Mouse (Mus musculus) lung, embryonic 14.5 days (tissue): ENCODE measurements around the gene H2-Ob. TPM values are rescaled to one million over a fixed set of nuclear protein-coding genes. Genes with fewer than 3 reads are reported as not detected.

Experiments
- ATAC-seq: fragments of 200-750 bp; cut with Nextera tagmentation; 2 replicates; pipeline ENCODE4 v1.8.0; 2017; ENCODE audit warnings: mild to moderate bottlenecking, moderate TSS enrichment, moderate library complexity; ENCODE audit not compliant: insufficient read depth
- DNase-seq: peaks from one replicate; pipeline ENCODE4 v3.0.0-alpha.2; 2015
- H3K27ac ChIP-seq: fragments of 300-500 bp; sonication (generic); 2 replicates; pipeline ENCODE4 v1.5.1; 2014; ENCODE audit warnings: low read depth, mild to moderate bottlenecking, moderate library complexity
- H3K27me3 ChIP-seq: fragments of 300-500 bp; sonication (generic); 2 replicates; pipeline ENCODE4 v1.6.1; 2014; ENCODE audit warnings: low read length, control low read depth; ENCODE audit not compliant: insufficient read depth
- H3K36me3 ChIP-seq: fragments of 300-500 bp; sonication (generic); 2 replicates; pipeline ENCODE4 v1.6.1; 2014; ENCODE audit warnings: control low read depth; ENCODE audit not compliant: insufficient read depth
- H3K4me1 ChIP-seq: fragments of 300-500 bp; sonication (generic); 2 replicates; pipeline ENCODE4 v1.6.1; 2014; ENCODE audit warnings: antibody characterized with exemption, control low read depth; ENCODE audit not compliant: insufficient read depth
- H3K4me2 ChIP-seq: fragments of 300-500 bp; sonication (generic); 2 replicates; pipeline ENCODE4 v1.6.1; 2014; ENCODE audit warnings: mild to moderate bottlenecking
- H3K4me3 ChIP-seq: fragments of 300-500 bp; sonication (generic); 2 replicates; pipeline ENCODE4 v1.5.1; 2014; ENCODE audit warnings: low read depth, low read length
- H3K9ac ChIP-seq: fragments of 300-500 bp; sonication (generic); 2 replicates; pipeline ENCODE4 v1.6.1; 2014
- H3K9me3 ChIP-seq: fragments of 300-500 bp; sonication (generic); 2 replicates; pipeline ENCODE4 v1.6.1; 2016; ENCODE audit warnings: low read depth, low read length, control low read depth
- CTCF ChIP-seq: IDR thresholded peaks from 2 replicates; pipeline ENCODE4 v1.5.1; 2016; ENCODE audit warnings: antibody characterized with exemption, low read depth
- WGBS: fragments of 180-500 bp; shearing (Covaris S2); extraction: QIAGEN DNeasy Blood & Tissue Kit; methylation state at CpG from one replicate; pipeline ENCODE4 v1.1.7; 2014; 5-methylcytosine and 5-hydroxymethylcytosine counted together
- polyA plus RNA-seq: library from polyadenylated mRNA; unstranded; fragments of >200 nt; fragmentation: Nextera tagmentation; extraction: Ambion mirVana; gene quantifications from 2 replicates; pipeline ENCODE4 v1.2.1, GENCODE M21; 2014

H2-Ob gene
- polyA plus RNA-seq, 1 experiment from 2014 or later: not detected

DNA sequence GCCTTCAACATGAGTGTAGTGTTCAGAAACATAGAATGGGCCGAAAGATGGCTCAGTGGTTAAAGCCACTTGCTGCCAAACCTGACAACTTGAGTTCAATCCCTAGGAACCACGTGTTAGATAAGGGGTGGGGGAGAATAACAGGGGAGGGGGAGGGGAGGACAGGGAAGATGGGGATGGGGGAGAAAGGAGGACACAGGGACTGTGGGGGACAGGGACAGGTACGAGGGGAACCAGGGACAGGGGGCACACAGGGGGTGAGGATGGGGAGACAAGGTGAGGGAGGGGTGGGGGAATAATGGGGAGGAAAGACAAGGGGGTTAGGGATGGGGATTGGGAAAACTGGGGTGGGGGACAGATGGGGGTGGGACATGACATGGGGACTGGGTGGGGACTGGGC, 1.7 kb downstream of the H2-Ob start:
- no peaks in the 10 kb centered on the region for H3K27me3 ChIP-seq
- H3K9ac ChIP-seq: no peak overlapping the region
- no peak for TF ChIP-seq CTCF
- H3K4me3 ChIP-seq: no peak overlapping the region
- H3K27ac ChIP-seq: no peak overlapping the region
- 54% methylated on average over 3 of the region's 3 CpGs for WGBS
- H3K4me1 ChIP-seq: no peaks in the 10 kb centered on the region
- no peaks in the 10 kb centered on the region; the same call in 1 of the 2 replicates for H3K9me3 ChIP-seq
- ATAC-seq: no peak
- no peak overlapping the region for H3K4me2 ChIP-seq
- no peaks in the 10 kb centered on the region for H3K36me3 ChIP-seq
- no peak for DNase-seq

DNA sequence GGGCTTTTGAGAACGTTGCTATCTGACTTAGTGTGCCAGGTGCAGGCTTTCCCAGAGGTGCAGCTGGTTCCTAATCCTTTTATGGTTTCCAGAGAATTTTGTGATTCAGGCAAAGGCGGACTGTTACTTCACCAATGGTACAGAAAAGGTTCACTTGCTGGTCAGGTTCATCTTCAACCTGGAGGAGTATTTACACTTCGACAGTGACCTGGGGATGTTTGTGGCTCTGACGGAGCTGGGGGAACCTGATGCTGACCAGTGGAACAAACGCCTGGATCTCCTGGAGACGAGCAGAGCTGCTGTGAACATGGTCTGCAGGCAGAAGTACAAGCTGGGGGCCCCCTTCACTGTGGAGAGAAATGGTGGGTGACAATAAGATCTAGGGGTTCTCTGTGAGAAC, 2.2 kb downstream of the H2-Ob start:
- no peak for DNase-seq
- no peak overlapping the region for H3K27ac ChIP-seq
- no peaks in the 10 kb centered on the region for H3K27me3 ChIP-seq
- WGBS: 70% methylated on average over 6 of the region's 6 CpGs
- no peaks in the 10 kb centered on the region for H3K4me1 ChIP-seq
- no peak for ATAC-seq
- TF ChIP-seq CTCF: no peak
- H3K4me2 ChIP-seq: no peak overlapping the region
- no peaks in the 10 kb centered on the region; the same call in 1 of the 2 replicates for H3K9me3 ChIP-seq
- no peaks in the 10 kb centered on the region for H3K36me3 ChIP-seq
- H3K4me3 ChIP-seq: no peak overlapping the region
- no peak overlapping the region for H3K9ac ChIP-seq

DNA sequence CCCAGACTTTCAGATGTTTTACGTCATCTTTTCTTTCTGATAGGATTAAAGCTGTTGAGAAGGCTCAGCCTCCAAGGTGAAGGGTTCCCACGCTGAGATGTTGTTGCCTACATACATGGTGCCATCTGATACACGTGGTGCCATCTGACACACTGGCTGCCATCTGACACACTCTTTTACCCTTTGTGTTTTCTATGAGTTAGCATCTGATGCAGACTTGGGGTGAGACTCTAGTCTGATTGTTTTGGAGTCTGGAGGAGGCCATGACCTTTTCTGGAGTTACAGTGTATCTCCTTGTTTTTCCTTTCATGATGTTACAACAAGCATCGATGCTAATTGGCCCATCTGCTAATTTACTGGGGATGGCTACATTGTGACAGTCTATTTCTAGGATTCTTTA, 6.0 kb downstream of the H2-Ob start:
- Histone ChIP-seq H3K36me3 (no peaks in the 10 kb centered on the region), H3K4me1 (no peaks in the 10 kb centered on the region), H3K27me3 (no peaks in the 10 kb centered on the region), H3K4me3 (no peak overlapping the region), H3K27ac (no peak overlapping the region), H3K9ac (no peak overlapping the region), H3K9me3 (no peaks in the 10 kb centered on the region; the same call in 1 of the 2 replicates), H3K4me2 (no peak overlapping the region)
- no peak for TF ChIP-seq CTCF
- WGBS: 63% methylated on average over 4 of the region's 4 CpGs
- ATAC-seq (no peak), DNase-seq (no peak)

DNA sequence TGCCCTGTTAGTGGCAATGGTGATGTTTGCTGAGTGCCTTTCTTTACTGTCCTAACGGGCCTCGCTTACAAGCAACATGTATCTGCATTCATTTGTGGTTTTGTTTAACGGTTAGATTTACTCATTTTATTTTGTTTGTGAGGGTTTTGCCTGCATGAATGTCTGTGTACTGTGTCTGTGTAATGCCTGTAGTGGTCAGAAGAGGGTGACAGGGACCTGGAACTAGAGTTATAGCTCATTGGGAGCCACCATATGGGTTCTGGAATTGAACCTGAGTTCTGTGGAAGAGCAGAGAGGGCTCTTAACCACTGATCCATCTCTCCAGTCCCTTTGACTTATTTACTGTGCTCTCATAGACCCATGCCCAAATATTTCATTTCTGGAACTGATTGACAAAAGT, 8.3 kb downstream of the H2-Ob start:
- Histone ChIP-seq H3K9ac (no peak overlapping the region), H3K27me3 (no peaks in the 10 kb centered on the region), H3K9me3 (no peaks in the 10 kb centered on the region), H3K36me3 (no peaks in the 10 kb centered on the region), H3K4me2 (no peak overlapping the region), H3K4me1 (no peaks in the 10 kb centered on the region), H3K27ac (no peak overlapping the region), H3K4me3 (no peak overlapping the region)
- TF ChIP-seq CTCF: peak; percentile 22
- no peak for DNase-seq
- ATAC-seq: no peak
- WGBS: 81% methylated on average over 3 of the region's 3 CpGs

DNA sequence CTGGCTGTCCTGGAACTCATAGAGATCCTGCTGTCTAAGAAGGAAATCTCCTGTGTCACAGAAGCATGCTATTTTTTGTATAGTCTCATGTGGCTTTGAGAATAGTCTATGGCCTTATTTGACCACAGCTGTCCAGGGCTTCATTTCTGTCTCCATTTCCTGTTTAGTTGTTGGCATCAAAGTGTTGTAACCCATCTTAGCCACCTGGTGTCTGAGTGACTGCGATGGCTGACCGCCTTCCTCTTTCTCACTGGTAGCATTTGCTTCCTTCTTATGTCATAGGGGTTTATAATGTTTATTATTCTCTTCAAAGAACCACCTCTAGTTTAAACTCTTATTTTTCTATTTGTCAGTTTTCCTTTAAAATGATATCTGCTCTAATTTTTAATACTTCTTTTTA, 10.1 kb downstream of the H2-Ob start:
- WGBS: 30% methylated on average over 2 of the region's 2 CpGs
- no peak for ATAC-seq
- Histone ChIP-seq H3K9me3 (no peaks in the 10 kb centered on the region), H3K27ac (no peak overlapping the region), H3K4me1 (no peaks in the 10 kb centered on the region), H3K4me3 (no peak overlapping the region), H3K27me3 (no peaks in the 10 kb centered on the region), H3K36me3 (no peaks in the 10 kb centered on the region), H3K4me2 (no peak overlapping the region), H3K9ac (no peak overlapping the region)
- no peak for TF ChIP-seq CTCF
- DNase-seq: no peak

DNA sequence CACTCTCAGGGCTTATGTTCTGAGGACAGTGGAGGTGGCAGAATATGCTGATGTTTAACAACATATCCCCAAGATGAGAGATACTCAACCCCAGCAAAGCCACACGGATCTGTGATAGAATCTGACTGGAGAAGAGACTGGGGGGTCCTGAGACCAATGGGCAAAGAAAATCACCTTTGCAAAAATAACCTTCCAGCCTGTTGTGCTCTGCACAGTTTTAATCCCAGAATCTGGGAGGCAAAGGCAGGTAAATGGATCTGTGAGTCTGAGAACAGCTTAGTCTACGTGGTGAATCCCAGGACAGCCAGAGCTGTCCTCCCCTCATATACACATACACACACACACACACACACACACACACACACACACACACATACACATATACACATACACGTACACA, 10.7 kb downstream of the H2-Ob start:
- WGBS: 41% methylated on average over 3 of the region's 3 CpGs
- ATAC-seq: no peak
- Histone ChIP-seq H3K27me3 (no peaks in the 10 kb centered on the region), H3K4me3 (no peak overlapping the region), H3K9me3 (no peaks in the 10 kb centered on the region), H3K27ac (no peak overlapping the region), H3K4me1 (no peaks in the 10 kb centered on the region), H3K36me3 (no peaks in the 10 kb centered on the region), H3K9ac (no peak overlapping the region), H3K4me2 (no peak overlapping the region)
- TF ChIP-seq CTCF: no peak
- DNase-seq: no peak

DNA sequence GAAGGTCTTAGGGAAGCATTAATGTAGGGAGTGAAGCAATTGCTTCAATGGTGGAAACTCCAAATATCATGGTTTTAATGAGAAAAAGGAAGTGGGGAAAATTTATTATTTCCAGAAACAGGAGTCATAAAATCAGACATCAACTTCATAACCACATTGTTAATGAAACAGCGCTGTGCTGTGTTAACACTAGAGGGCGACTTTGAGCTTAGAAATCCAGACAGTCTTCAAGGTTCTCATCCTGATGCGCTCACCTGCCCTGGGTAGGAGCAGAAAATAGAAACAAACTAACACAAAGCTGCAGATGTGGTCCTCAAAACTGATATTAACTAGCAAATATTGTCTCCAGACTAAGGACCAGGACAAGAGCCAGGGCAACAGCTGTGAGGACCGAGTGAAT, 11.2 kb downstream of the H2-Ob start:
- no peaks in the 10 kb centered on the region for H3K36me3 ChIP-seq
- no peak overlapping the region for H3K9ac ChIP-seq
- WGBS: 18% methylated on average over 4 of the region's 4 CpGs

DNA sequence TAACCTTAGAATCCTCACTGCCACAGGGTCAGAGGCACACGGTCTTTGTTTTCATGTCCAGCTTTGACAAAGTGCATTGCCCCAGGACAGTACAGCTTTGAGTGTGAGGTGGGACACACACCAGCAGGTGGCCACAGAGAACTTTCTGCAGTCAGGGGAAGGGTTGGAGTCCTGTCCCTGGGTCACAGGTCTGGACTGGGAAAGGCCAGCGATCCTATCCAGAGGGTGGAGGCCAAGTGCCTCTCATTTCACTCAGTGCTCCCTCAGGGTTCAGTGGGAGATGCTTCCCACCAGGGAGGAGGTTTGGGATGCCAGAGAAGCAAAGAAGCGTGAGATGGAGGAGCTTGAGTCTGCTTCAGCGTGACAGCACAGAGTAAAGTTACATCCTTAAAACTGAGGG, 13.0 kb downstream of the H2-Ob start:
- Histone ChIP-seq H3K4me1 (no peaks in the 10 kb centered on the region), H3K9ac (no peak overlapping the region), H3K27ac (no peak overlapping the region), H3K4me3 (no peak overlapping the region), H3K4me2 (no peak overlapping the region), H3K27me3 (no peaks in the 10 kb centered on the region), H3K9me3 (no peaks in the 10 kb centered on the region), H3K36me3 (no peaks in the 10 kb centered on the region)
- 38% methylated on average over 4 of the region's 4 CpGs for WGBS
- DNase-seq (no peak), ATAC-seq (no peak)
- TF ChIP-seq CTCF: peak; percentile 32

More for the DNA sequence above, 11.2 kb downstream of the H2-Ob start:
- DNase-seq (peak; percentile 87), ATAC-seq (no peak)
- Histone ChIP-seq H3K4me3 (no peak overlapping the region), H3K27ac (no peak overlapping the region), H3K27me3 (no peaks in the 10 kb centered on the region), H3K4me1 (no peaks in the 10 kb centered on the region), H3K4me2 (no peak overlapping the region), H3K9me3 (no peaks in the 10 kb centered on the region)
- TF ChIP-seq CTCF: peak; percentile 78
